Mouse (Mus musculus) ES-Bruce4 (cell line): ENCODE measurements around the gene Cped1.

Experiments used
- CTCF ChIP-seq: IDR thresholded peaks from one replicate; pipeline ENCODE4 v1.8.1; 2011; ENCODE audit warnings: low read depth, low read length
- EP300 ChIP-seq: IDR thresholded peaks from 2 replicates; pipeline ENCODE4 v1.6.1; 2011; ENCODE audit warnings: low read depth, low read length; ENCODE audit not compliant: insufficient read depth

DNA sequence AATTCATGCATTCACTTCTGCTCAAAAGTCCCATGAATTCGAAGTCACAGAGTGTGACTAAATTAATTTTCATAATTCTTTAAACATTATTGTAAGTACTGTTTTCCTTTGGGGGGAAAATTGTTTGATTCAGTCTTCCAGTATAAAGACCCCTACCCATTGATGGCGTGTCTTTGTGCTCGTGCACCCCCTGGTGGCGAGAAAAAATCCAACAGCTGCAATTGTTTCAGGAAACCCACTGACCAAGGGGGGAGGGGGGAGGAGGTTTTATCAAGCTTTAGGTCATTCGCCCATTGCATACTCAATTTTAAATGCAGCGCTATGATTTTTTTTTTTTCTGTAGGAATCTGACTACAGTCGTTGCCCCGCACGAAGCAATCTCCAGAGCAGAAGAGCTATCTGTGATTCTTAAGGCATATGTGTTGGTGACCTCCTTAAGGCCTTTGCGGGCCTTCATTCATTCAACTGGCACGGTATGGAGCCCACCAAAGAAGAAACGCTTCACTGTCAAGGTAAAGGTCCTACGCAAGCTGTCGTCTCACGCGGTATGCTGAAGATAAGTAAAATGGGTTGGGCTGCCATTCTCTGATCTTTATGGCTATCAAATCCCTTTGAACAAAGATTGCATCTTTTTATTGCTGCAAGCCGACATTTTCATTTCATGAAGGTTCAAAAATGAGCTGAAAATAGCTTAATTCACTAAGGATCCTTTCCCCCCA is 102.8 kb downstream of the Cped1 start:
- TF ChIP-seq CTCF (peak; percentile 55), EP300 (no peak)
